Mouse (Mus musculus) embryo, embryonic 11.5 days (tissue): ENCODE measurements at regions not wholly inside any gene's neighbourhood (a gene's known extent, or its start where the extent isn't known, plus 50 kb on each side); places are given as distances from the start of the nearest gene placed in this dataset.

Experiments used
- DNase-seq: peaks from one replicate; pipeline ENCODE4 v3.0.0-alpha.2; 2012; ENCODE audit warnings: low read depth, low spot score

- DNase-seq: no peak
Measured at GRCm38 (mm10) chr14:62175384-62176048, 116.9 kb upstream of the Rnaseh2b start.

- no peak for DNase-seq
Measured at GRCm38 (mm10) chr14:62177509-62177908, 114.9 kb upstream of the Rnaseh2b start.

- no peak for DNase-seq
Measured at GRCm38 (mm10) chr14:62187360-62187759, 105.0 kb upstream of the Rnaseh2b start.

GRCm38 (mm10) chr14:62188147-62188885 is 104.1 kb upstream of the Rnaseh2b start:
- DNase-seq: no peak

- no peak for DNase-seq
Measured at GRCm38 (mm10) chr14:62191624-62192023, 100.8 kb upstream of the Rnaseh2b start.

GRCm38 (mm10) chr14:62192814-62193213 is 99.6 kb upstream of the Rnaseh2b start:
- DNase-seq: no peak

GRCm38 (mm10) chr14:62193371-62193770 is 99.0 kb upstream of the Rnaseh2b start:
- no peak for DNase-seq

- DNase-seq: no peak
Measured at GRCm38 (mm10) chr14:62196776-62197175, 95.6 kb upstream of the Rnaseh2b start.

- DNase-seq: no peak
Measured at GRCm38 (mm10) chr14:62198476-62199190, 93.8 kb upstream of the Rnaseh2b start.

- no peak for DNase-seq
Measured at GRCm38 (mm10) chr14:62215071-62215470, 77.3 kb upstream of the Rnaseh2b start.

- DNase-seq: no peak
Measured at GRCm38 (mm10) chr14:62216995-62217394, 75.4 kb upstream of the Rnaseh2b start.

- no peak for DNase-seq
Measured at GRCm38 (mm10) chr14:62217971-62218370, 74.4 kb upstream of the Rnaseh2b start.

- DNase-seq: no peak
Measured at GRCm38 (mm10) chr14:62218716-62219115, 73.7 kb upstream of the Rnaseh2b start.

- DNase-seq: no peak
Measured at GRCm38 (mm10) chr14:62220770-62221169, 71.6 kb upstream of the Rnaseh2b start.
